Mouse (Mus musculus) regulatory T cell (primary cell): ENCODE data around the gene Gabrg3.

ENCODE experiments used
- in situ Hi-C: fragments of 300-600 bp; cut with MboI, MseI; formaldehyde crosslinking; loops from one replicate; pipeline ENCODE4 v1.15.1; 2025; ENCODE audit warnings: high pct_unique_total_duplicates

Gabrg3 gene

DNA sequence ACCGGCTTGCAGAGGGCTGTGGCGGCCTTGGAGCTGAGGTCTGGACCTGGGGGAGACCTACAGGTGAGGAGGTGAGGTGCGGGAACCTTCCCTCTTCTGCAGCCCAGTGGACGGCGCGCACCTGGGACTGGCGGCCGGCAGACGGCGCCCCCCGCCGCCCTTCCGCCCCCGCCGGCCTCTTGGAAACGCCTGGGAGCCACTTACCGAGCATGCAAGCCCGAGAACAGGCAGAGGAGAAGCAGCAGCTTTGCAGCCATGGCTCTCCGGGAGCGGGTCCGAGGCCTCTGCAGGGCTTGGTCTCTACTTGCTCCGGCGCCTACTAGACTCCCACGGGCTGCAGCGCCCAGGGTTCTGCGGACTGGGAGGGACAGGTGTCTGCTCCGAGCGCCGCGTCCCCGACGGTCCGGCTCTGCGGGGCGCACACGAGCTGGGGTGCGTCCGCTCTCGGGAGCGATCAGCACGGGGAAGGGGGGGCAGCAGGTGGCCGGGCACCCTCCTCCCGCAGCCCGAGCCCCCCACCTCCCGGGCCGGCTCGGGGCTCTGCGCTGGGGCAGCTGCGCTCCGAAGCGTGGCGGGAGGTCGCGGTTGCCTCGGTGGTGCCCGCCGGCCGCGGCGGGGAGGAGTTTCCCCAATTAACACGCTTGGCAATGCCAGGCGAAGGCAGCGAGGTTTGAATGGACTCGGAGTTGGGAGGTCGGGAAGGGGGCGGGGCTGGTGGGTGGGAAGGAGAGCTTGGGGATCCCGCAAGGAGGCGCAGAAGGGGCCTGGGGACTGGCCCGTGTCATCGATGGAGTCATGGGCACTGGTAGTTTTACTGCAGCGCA, at the start of gene Gabrg3:
TSS of gene Gabrg3 (minus strand) at position 672 of the 824 bp plus-strand sequence.
- in situ Hi-C loops, result no loop called here

- in situ Hi-C loops, result no loop called here
These were observed 35.7 kb upstream of the Gabrg3 start for GRCm38 (mm10) chr7:57422675-57423074.

GRCm38 (mm10) chr7:57421044-57421443, 34.1 kb upstream of the Gabrg3 start:
- in situ Hi-C loops, result no loop called here

DNA sequence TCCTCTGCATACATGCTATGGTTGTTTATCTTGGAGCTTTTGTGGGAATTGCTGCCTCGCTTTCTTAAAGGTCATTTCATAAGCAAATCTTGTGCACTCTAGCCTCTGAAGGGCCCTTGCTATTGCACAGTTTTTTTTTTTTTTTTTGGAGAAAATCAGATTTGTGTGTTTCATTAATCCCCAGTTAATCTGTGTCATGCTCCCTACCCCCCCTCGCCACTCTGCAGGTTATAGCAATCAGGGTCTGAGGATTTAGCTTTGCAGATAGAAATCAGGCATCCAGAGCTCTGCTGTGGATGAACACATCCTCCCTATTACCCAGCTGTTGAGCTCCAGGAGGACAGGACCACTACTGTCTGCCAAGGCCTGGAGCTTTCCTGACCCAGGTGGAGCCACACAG, 32.4 kb upstream of the Gabrg3 start, which contains the start of gene Gabrb3:
TSS of gene Gabrb3 (plus strand) at position 301 of the 400 bp plus-strand sequence.
- in situ Hi-C loops, result no loop called here

DNA sequence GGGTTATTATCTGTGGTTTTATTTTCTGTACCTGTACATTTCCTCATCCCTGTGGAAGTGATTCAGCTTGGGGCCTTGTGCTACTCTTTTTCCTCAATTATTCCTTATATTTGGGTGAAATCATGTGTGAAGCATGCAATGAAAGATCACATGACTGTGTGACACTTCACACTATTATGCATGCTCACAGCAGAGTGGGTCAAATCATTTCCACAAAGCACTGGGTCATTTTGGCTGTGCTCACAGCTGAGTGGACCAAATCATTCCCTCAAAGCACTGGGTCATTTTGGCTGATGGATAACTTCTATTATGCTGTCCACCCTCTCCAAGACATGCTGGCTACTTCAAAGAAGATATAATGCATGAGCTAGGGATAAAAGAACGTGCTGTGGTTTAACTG, 25.9 kb upstream of the Gabrg3 start:
- in situ Hi-C loops, result no loop called here

DNA sequence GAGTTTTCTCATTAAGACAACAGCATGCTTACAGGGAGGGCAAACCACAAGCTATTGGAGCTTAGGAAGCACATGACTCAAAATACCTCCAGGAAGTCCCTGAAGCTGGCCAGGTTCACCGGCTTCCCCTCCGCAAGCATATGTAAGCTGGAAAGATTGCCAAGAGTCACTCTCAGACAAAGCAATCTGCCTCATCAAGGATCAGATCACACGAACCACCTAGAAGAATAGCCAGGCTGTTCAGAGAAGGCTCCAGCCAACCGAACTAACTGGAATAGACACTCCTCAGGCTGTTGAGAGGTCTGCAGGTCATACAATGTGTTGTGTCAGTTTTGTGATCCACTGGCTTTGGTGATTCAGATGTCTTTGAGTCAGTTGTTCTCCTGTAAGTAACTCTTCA, 24.2 kb upstream of the Gabrg3 start:
- in situ Hi-C loops, result no loop called here

GRCm38 (mm10) chr7:57393551-57393950, 6.6 kb upstream of the Gabrg3 start:
- in situ Hi-C loops, result loop anchor here (10.0 kb wide), 2 partner anchors 141 to 551 kb away; no protein-coding TSS in a partner anchor

DNA sequence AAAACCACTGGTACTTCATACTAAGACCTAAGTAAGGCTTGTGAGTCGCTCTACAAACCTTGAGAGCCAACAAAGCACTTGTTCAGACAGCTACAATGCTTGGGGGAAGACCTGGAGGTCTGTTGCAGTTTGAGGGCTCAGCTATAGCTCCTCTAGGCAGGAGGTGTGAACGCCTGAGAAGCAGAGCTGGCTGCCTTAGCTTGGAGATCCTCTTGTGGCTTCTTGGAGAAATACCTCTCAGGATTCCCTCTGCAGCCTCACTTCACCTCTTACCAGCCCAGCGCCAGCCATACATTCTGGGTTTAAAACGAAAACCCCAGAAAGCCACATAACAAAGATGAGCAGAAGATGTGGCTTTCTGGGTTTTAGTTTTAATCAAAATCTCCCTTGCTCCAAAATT, 3.1 kb upstream of the Gabrg3 start:
- in situ Hi-C loops, result loop anchor here (10.0 kb wide), 2 partner anchors 145 to 555 kb away; no protein-coding TSS in a partner anchor

DNA sequence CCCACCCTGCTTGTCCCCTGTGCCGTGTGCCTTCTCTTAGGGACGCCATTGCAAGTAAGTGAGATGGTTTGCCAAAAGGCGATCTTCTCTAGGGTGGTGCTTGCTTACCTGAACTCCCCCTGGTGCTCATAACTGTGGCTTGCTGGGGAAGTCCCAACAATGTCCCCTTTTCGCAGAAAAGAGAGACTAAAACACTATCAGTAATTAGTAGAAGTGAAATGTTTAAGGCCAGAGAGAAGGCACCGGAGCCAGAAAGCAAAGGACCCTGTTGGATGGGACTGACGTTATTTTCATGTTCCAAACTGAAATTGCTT, 310 bp upstream of the Gabrg3 start:
- in situ Hi-C loops, result no loop called here

DNA sequence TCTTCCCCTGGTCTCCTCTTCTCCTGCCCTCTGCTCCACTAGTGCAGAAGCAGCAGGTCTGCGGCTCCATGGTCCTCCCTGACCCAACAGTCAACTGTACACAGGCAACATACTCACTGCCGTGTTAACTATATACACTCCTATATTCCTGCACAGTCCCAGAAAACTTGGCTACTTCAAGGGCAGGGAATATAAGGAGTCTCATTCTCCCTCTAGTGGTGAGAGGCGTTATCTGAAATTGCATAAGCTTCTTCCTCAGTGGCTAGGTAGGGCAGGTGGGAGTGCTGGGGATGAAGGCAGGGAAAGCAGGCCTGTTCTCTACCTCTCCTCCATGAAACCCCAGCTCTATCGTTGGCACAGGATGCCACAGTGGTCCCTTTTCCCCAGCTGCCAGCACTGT, 2.9 kb downstream of the Gabrg3 start:
- in situ Hi-C loops, result no loop called here

- in situ Hi-C loops, result no loop called here
These were observed 21.0 kb downstream of the Gabrg3 start for GRCm38 (mm10) chr7:57366013-57366390.

- in situ Hi-C loops, result no loop called here
These were observed 21.6 kb downstream of the Gabrg3 start for GRCm38 (mm10) chr7:57365134-57366012.

DNA sequence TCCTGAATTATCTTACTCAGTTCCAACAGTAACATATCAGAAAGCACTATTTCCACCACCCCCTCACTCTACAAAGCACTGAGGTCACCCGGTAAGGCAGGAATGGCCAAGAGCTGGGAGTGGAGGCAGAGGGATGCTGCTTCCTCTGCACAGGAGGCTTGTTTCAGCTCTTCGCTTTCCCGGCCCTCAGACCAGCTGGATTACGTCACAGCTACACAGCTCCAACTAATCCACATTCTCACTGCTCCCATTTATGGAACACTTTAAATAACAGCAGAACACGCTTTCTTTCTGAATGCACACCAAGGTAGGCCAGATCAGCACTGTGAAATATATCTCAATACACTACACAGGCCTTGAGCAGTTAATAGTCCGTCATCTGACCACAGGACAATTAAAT, 23.2 kb downstream of the Gabrg3 start:
- in situ Hi-C loops, result no loop called here

DNA sequence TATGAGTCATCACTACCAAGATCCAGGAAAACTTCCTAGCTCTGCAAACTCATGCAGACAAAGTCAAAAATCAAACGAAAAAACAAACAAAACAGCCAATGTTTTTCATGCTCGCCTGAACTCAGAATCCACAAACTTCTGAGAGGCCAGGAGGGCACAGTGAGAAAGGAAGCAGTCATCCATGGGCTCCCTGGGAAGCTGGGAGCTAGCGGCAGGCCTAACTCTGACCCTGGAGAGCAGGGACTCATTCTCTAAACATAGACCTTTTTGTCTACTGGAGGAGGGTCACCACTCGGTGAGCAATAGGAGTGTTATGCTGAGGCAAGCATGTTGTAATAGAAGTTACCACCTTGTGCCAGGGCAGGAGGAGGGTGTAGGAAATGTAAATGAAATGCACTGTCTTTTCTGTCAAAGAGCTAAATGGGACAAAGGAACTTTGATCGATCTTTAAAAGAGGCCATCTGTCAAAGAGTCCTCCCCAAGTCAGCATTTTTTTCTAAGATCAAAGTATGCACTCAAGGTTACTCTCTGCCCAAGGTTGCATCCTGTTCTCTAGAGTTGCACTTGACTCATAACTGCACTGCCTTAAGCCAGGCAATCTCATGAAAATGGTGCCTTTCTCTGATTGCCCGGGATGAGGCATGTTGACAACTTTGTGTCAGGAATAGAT, 29.0 kb downstream of the Gabrg3 start:
- in situ Hi-C loops, result no loop called here

DNA sequence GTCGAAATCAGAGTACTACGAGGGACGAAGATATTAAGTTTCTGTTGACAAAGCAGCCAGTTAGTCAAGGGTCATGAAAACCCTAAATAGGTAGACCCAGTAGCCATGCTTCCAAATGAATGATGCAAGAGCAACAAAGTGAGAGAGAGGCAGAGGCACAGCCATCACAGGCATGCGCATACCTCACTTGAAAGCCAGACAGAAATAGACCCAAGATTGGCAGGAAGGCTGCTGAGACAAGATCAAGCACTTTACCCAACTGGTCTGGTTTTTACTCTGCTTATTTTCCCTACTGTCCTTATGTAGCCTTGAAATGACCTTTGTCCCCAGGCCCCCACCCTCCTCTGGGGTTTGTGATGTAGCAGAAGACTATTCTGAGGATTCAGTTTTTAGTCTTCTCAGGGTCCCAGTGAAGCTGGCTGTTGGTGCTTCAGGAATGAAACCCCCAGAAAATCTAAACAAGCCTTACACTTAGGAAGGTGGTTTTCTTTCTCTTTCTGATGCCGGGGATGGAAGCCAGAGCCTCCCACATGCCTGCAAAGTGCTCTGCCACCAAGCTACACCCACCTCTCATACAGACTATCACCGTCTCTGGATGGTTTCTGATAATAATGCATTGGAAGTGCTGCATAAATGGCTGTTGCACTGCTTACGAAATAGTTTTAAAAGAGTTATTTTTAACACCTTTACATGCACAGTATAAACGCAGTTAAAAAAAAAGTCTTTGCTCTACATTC, 30.3 kb downstream of the Gabrg3 start:
- in situ Hi-C loops, result no loop called here

- in situ Hi-C loops, result no loop called here
These were observed 38.2 kb downstream of the Gabrg3 start for GRCm38 (mm10) chr7:57348774-57349173.

- in situ Hi-C loops, result no loop called here
These were observed 45.1 kb downstream of the Gabrg3 start for GRCm38 (mm10) chr7:57341910-57342309.

GRCm38 (mm10) chr7:57331211-57331610, 55.8 kb downstream of the Gabrg3 start:
- in situ Hi-C loops, result no loop called here

GRCm38 (mm10) chr7:57330240-57330639, 56.7 kb downstream of the Gabrg3 start:
- in situ Hi-C loops, result no loop called here

GRCm38 (mm10) chr7:57324473-57324872, 62.5 kb downstream of the Gabrg3 start:
- in situ Hi-C loops, result no loop called here

DNA sequence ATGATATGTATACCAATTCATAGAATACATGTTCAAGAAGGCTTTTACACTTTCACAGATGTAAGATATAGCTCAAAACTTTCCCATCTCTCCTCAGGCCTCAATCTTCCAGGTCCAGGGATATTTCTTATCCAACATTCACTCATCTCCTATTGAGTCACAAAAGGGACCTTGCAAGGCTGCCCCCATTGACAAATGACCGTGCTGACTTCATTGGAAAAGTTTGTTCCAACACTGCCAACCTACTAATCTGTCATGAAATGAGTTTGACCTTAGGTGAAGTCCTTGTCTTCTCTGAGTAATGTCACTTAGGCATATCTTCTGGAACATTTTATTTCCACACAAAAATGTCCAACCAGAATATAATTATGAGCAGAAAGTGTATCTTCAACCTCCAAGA, 64.9 kb downstream of the Gabrg3 start:
- in situ Hi-C loops, result no loop called here
